ENCODE assay signal across 9 mouse cellular contexts in genomic region chr17:3792597-3792996, GRCm38 (mm10).
DNase-seq lines count a peak whose midpoint lies in the region; ATAC-seq lines count a peak whose summit lies in the region.
"Had no signal": no experiment of that assay in that cellular context is flagged by ENCODE, and none has a peak within 500 bp of the region (broad histone marks: within the 10 kb centered on the region; RNA-seq: fewer than 3 reads in every experiment).

No protein-coding gene starts in this region.

- no peak overlapping the region for H3K4me2 ChIP-seq in kidney, embryonic 15.5 days
- H3K4me2 ChIP-seq: limb, embryonic 13.5 days had no signal

- no peak overlapping the region for H3K27ac ChIP-seq in kidney, embryonic 15.5 days
- H3K27ac ChIP-seq: limb, embryonic 13.5 days had no signal

- peak; percentile 9 for DNase-seq in kidney, adult 18-20 months
- DNase-seq in adrenal gland, adult 8-10 months: peak; percentile 9
- peak; percentile 10 for DNase-seq in fibroblast of lung, adult 2 months (ENCODE audit: low read depth)
- peak; percentile 55 for DNase-seq in kidney, postnatal 10 days
- DNase-seq in spleen, postnatal 36 days (ENCODE audit: low spot score in 2 of 2): no peak

- no peaks in the 10 kb centered on the region for H3K36me3 ChIP-seq in kidney, embryonic 15.5 days
- H3K36me3 ChIP-seq: limb, embryonic 13.5 days had no signal

- no peaks in the 10 kb centered on the region for H3K4me1 ChIP-seq in kidney, embryonic 15.5 days
- H3K4me1 ChIP-seq: limb, embryonic 13.5 days had no signal

- ATAC-seq in kidney, embryonic 15.5 days (replicated peaks; ENCODE audit: low FRiP score): no peak
- peak; percentile 88 for ATAC-seq in megakaryocyte progenitor cell, adult 5-6 weeks (replicated peaks; ENCODE audit: poor library complexity)
- no peak for ATAC-seq in CD4-positive, CD25-positive, alpha-beta regulatory T cell, adult 4 months

- no peak overlapping the region for H3K9ac ChIP-seq in kidney, embryonic 15.5 days
- H3K9ac ChIP-seq: limb, embryonic 13.5 days had no signal

- 35% methylated on average over 2 of the region's 2 CpGs for WGBS in kidney, embryonic 15.5 days

- no peaks in the 10 kb centered on the region for H3K9me3 ChIP-seq in kidney, embryonic 15.5 days (replicated peaks)
- H3K9me3 ChIP-seq: limb, embryonic 13.5 days had no signal

- no peak overlapping the region for H3K4me3 ChIP-seq in kidney, embryonic 15.5 days (replicated peaks)
- H3K4me3 ChIP-seq: limb, embryonic 13.5 days had no signal

- no peaks in the 10 kb centered on the region for H3K27me3 ChIP-seq in kidney, embryonic 15.5 days
- H3K27me3 ChIP-seq: limb, embryonic 13.5 days had no signal

Comparison
In these comparisons a context has a peak if more than half of its experiments do, and no peak if none do; other contexts are left out.
1. DNase-seq: peak in kidney, adult 18-20 months (single experiment), adrenal gland, adult 8-10 months (single experiment), fibroblast of lung, adult 2 months (single experiment) and kidney, postnatal 10 days (single experiment); none in spleen, postnatal 36 days (0 of 2).